Mouse (Mus musculus) ES-Bruce4 (cell line): ENCODE data around the gene Btbd19. TPM values are rescaled to one million over a fixed set of nuclear protein-coding genes. Genes with fewer than 3 reads are reported as not detected.

Experiments
- H3K27ac ChIP-seq: 2 replicates; pipeline ENCODE4 v1.5.1; 2012; ENCODE audit warnings: low read length, inconsistent platforms; ENCODE audit not compliant: insufficient read depth
- H3K27me3 ChIP-seq: 2 replicates; pipeline ENCODE4 v1.6.1; 2012; ENCODE audit warnings: mild to moderate bottlenecking, low read length, inconsistent platforms; ENCODE audit not compliant: control insufficient read depth, poor library complexity, insufficient read depth, severe bottlenecking
- H3K36me3 ChIP-seq: 2 replicates; pipeline ENCODE4 v1.6.1; 2012; ENCODE audit warnings: inconsistent platforms, mild to moderate bottlenecking, low read length, moderate library complexity; ENCODE audit not compliant: control insufficient read depth, poor library complexity, insufficient read depth, severe bottlenecking
- H3K4me1 ChIP-seq: one replicate; pipeline ENCODE4 v1.8.1; 2011; ENCODE audit warnings: low read length; ENCODE audit not compliant: control insufficient read depth, insufficient read depth
- H3K4me3 ChIP-seq: 2 replicates; pipeline ENCODE4 v1.5.1; 2011; ENCODE audit warnings: low read depth, mild to moderate bottlenecking, low read length
- H3K9ac ChIP-seq: 2 replicates; pipeline ENCODE4 v1.6.1; 2012; ENCODE audit warnings: low read depth, mild to moderate bottlenecking, inconsistent platforms; ENCODE audit not compliant: poor library complexity, severe bottlenecking
- H3K9me3 ChIP-seq: replicated peaks from 2 replicates; pipeline ENCODE4 v1.6.1; 2012; ENCODE audit warnings: mild to moderate bottlenecking, low read length, inconsistent platforms; ENCODE audit not compliant: control insufficient read depth, poor library complexity, insufficient read depth, severe bottlenecking
- CTCF ChIP-seq: IDR thresholded peaks from one replicate; pipeline ENCODE4 v1.8.1; 2011; ENCODE audit warnings: low read depth, low read length
- EP300 ChIP-seq: IDR thresholded peaks from 2 replicates; pipeline ENCODE4 v1.6.1; 2011; ENCODE audit warnings: low read depth, low read length; ENCODE audit not compliant: insufficient read depth
- POLR2A ChIP-seq: IDR thresholded peaks from one replicate; pipeline ENCODE4 v1.8.1; 2011; ENCODE audit warnings: low read length; ENCODE audit not compliant: insufficient read depth
- polyA plus RNA-seq: library from polyadenylated mRNA; stranded (reverse); fragments of >200 nt; gene quantifications from 2 replicates; pipeline ENCODE4 v1.2.4, GENCODE M21; 2011; ENCODE audit warnings: low read depth; ENCODE audit not compliant: missing spikeins, insufficient read depth, insufficient read length

Btbd19 gene
- polyA plus RNA-seq, 1 experiment: 60.9 TPM

DNA sequence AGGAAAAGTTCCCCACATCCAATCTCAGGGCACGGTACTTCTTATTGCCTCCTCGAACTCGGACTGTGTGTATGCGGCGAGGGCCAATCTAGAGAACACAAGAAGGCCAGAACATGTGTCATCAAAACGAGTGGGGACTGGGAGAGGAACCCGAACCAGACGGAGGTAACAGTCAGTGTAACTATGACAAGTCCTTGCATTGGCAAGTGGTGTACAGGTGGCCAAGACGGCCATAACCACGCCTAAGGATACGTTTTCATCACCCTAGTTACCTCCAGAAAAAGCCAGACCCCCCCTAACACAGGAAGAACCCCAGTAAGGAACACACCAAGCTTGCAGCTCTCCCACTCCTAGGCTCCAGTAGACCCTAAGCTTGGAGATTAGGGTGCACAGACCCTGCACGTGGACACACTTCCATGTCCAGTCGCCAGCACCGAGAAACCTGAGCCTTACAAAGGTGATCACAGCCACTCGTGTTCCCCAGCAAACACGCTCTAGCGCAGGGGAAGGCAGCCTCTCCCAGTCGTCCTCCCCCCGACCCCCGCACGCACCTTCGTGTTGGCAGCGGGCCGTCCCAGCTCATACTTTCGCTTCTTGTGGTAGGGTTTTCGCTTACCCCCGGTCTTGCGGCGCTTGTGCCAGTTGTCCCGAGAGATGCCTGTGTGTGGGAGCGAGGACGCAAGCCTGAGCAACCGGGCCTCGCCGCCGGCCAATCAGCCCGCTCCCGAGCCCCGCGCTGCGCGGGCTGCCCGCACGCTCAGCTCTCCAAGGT lies 29.7 kb upstream of the Btbd19 start:
- TF ChIP-seq POLR2A (no peak), CTCF (no peak), EP300 (no peak)
- Histone ChIP-seq H3K4me3 (peak overlapping the region; percentile 99), H3K27me3 (no peaks in the 10 kb centered on the region), H3K9me3 (no peaks in the 10 kb centered on the region), H3K4me1 (no peaks in the 10 kb centered on the region), H3K36me3 (peaks cover 52% of the 10 kb centered on the region), H3K9ac (peak overlapping the region; percentile 96), H3K27ac (peak overlapping the region; percentile 86)

DNA sequence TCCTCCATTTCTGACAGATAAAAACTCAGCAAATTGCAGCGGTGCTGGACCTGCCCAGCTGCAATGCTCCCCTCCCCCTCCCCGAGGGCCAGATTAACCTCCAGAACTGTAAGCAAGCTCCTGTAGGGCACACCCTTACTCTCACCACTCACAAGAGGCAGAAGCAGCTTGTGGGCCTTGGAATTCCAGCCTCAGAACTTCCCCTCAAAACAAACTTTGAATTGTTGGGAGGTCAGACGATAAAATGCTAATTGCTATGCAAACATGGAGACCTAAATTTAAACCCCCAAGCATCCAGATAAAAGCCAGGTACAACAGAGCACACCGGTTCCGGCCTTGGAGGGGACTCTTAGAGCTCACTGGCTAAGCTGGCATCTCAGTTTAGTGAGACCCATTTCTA lies 27.2 kb upstream of the Btbd19 start:
- Histone ChIP-seq H3K36me3 (peaks cover 57% of the 10 kb centered on the region), H3K27ac (peak overlapping the region; percentile 94), H3K27me3 (no peaks in the 10 kb centered on the region), H3K9me3 (no peaks in the 10 kb centered on the region), H3K9ac (peak overlapping the region; percentile 96), H3K4me3 (peak overlapping the region; percentile 99), H3K4me1 (no peaks in the 10 kb centered on the region)
- peak; percentile 91 for TF ChIP-seq EP300
- no peak for TF ChIP-seq CTCF

DNA sequence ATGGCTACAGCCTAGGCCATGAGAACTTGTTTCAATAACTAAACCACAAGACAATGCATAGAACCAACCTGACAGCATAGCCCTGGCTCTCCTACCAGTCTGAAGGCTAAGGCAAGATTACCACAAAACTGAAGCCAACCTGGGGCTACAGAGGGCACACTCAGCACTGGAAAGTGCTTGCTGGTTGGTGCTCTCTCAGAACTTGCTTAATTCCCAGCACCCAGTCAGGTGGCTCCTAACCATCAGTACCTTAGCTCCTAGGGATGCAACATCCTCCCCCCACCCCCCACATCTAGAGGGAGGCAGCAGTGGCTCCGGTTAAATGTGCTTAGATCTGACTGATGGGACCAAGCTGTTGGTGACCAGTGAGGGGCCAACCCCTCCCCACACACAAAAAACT lies 25.9 kb upstream of the Btbd19 start:
- Histone ChIP-seq H3K27me3 (no peaks in the 10 kb centered on the region), H3K27ac (peak overlapping the region; percentile 92), H3K4me3 (peak overlapping the region; percentile 24), H3K9me3 (no peaks in the 10 kb centered on the region), H3K9ac (peak overlapping the region; percentile 57), H3K4me1 (no peaks in the 10 kb centered on the region), H3K36me3 (peaks cover 57% of the 10 kb centered on the region)
- TF ChIP-seq CTCF: no peak

DNA sequence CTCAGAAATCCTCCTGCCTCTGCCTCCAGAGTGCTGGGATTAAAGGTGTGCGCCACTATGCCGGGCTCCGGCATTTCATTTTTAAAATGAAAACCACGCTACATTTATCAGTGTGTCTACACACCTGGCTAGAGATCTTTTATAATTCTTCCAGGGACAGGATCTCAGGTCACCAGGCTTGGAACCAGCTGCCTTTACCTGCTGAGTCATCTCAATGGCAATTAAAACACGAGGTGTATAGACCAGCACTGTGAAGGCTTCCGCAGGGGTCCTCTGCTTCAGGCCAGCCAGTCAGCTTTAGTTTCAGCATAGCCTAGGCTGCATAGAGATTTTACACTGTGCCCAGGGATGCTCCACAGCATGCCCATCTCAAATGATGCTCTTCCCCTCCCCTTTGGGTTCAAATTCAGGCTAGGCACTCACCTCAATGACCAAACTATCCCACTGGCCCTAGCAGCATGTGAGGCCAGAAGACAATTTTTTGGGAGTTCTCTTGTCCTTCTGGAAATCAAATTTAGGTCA lies 24.7 kb upstream of the Btbd19 start:
- Histone ChIP-seq H3K9ac (no peak overlapping the region), H3K36me3 (peaks cover 53% of the 10 kb centered on the region), H3K4me3 (no peak overlapping the region), H3K27me3 (no peaks in the 10 kb centered on the region), H3K4me1 (no peaks in the 10 kb centered on the region), H3K9me3 (no peaks in the 10 kb centered on the region), H3K27ac (peak overlapping the region; percentile 73)
- TF ChIP-seq POLR2A: no peak
- TF ChIP-seq CTCF: no peak
- TF ChIP-seq EP300: no peak

DNA sequence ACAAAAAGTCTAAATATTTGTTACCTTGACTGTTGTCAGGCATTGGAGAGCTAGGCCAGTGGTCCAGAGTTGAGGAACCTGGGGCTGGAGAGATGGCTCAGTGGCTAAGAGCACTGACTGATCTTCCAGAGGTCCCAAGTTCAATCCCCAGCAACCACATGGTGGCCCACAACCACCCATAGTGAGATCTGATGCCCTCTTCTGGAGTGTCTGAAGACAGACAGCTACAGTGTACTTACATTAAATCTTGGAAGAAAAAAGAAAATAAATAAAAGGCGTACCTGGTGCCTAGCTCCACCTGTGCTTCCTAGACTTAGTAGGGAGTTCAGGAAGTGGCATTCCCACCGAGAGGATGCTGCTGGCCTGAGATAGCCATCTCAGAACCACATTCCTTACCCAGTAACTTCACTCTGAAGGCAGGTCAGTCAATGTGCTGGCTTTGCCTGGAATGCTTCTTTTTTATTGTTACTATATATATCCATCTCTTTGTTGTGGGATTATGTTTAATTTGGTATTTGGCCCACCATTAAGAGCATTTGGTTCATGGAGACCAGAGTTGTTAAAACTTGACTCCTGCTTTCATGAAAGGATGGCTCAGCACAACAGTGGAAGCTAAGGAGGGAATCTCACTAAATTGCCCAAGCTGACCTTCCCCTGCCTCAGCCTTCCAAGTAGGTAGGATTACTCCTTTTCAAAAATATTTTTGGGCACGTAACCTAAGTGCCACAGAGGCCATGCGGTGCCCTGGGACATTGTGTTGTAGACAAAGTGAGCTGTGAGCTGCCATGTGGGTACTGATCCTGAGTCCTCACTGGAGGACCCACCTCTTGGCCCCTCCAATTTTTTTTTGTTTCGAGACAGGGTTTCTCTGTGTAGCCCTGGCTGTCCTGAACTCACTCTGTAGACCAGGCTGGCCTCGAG lies 24.0 kb upstream of the Btbd19 start:
- peaks cover 46% of the 10 kb centered on the region for H3K36me3 ChIP-seq
- H3K9ac ChIP-seq: peak overlapping the region; percentile 13; the same call in 1 of the 2 replicates
- H3K4me1 ChIP-seq: no peaks in the 10 kb centered on the region
- no peaks in the 10 kb centered on the region for H3K9me3 ChIP-seq
- TF ChIP-seq POLR2A: no peak
- TF ChIP-seq EP300: no peak
- no peak for TF ChIP-seq CTCF
- H3K4me3 ChIP-seq: peak overlapping the region; percentile 8; the same call in 1 of the 2 replicates
- H3K27me3 ChIP-seq: no peaks in the 10 kb centered on the region
- H3K27ac ChIP-seq: peak overlapping the region; percentile 73

DNA sequence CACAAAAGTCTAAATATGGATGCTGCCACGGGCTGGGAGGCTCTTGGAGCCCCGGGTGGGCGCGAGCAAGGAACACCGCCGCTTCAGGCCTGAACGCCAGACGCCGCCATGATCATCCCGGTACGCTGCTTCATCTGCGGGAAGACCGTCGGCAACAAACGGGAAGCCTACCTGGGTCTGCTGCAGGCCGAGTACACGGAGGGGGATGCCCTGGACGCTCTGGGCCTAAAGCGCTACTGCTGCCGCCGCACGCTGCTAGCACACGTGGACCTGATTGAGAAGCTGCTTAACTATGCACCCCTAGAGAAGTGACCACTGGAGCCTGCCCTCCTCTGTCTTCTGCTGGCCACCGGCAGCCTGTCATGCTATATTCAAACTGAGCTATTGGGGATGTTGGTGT lies 23.3 kb upstream of the Btbd19 start:
- no peaks in the 10 kb centered on the region for H3K27me3 ChIP-seq
- peak overlapping the region; percentile 8 for H3K4me3 ChIP-seq
- TF ChIP-seq EP300 (no peak), POLR2A (no peak), CTCF (no peak)
- peak overlapping the region; percentile 13 for H3K9ac ChIP-seq
- H3K36me3 ChIP-seq: peaks cover 39% of the 10 kb centered on the region
- H3K9me3 ChIP-seq: no peaks in the 10 kb centered on the region
- H3K27ac ChIP-seq: peak overlapping the region; percentile 5
- no peaks in the 10 kb centered on the region for H3K4me1 ChIP-seq
